Mouse (Mus musculus): ENCODE results near the gene Elmod3. TPM values are rescaled to one million over a fixed set of nuclear protein-coding genes. Genes with fewer than 3 reads are reported as not detected.
"Not testable (repeated sequence)": the region's sequence is repeated elsewhere in the genome, so short reads cannot be mapped to it uniquely, and the experiment has no call there.

The Elmod3 gene
- polyA plus RNA-seq, 1 experiment from 2014 or later, result 11.8 TPM

DNA sequence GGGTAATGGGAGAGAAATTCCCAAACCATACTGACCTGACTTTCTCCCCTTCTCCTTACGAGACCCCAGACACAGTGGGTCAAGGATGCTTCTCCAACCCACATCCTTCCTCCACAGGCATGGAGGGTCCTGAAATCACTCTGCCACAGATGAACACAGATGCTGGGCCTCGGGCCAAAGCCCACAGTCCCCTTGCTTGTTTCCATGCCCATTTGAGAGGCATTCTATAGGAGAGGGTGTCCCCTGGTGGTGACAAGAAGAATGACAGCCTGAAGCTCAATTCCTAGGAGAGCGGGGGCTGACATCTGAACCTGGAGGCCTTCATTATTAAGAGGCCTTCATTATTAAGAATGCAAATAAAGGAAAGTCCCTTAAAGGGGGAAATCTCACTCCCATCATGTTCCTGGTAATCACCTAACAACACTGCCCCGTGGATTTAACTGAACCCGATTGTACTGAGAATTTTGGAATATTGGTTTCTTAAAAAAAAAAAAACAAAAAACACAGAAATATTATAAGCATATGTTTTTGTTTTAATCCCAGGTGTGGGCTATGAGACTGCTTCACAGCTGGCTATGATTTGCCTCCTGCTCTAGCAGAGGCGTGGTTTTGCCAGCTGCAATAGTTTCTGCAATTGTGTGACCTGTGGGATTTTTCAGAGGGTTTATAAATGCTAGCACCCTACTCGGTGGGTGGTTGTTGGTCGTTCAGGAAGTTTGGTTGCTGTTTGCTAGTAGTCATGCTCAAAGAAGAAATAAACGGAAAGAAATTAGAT is 64.0 kb downstream of the Elmod3 start:
- peak; percentile 70 for DNase-seq (ENCODE audit: low spot score)

- DNase-seq (ENCODE audit: low spot score), result not testable (repeated sequence)
These were observed 64.7 kb downstream of the Elmod3 start for GRCm38 (mm10) chr6:72533555-72533954.

DNA sequence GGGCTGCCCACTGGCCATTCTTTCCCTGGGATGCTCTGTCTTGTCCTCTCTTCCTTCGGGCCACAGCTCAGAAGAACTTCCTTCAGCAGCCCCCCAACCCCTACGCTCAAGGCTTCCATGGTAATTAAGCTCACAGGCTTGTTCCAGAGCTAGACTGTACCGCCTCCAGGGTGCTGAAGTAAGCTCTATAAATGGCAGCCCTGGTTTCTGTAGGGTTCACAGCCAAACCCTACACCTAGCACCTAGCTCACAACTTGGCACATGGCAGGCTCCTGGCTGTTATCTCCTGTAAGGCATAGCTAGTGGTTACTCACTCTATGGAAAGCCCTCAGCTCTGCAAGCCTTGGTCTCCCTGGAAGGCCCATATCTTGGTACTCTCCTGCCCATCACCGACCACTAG is 65.6 kb downstream of the Elmod3 start:
- no peak for DNase-seq (ENCODE audit: low spot score)

- no peak for DNase-seq (ENCODE audit: low spot score)
These were observed 69.6 kb downstream of the Elmod3 start for GRCm38 (mm10) chr6:72528410-72529151.

DNA sequence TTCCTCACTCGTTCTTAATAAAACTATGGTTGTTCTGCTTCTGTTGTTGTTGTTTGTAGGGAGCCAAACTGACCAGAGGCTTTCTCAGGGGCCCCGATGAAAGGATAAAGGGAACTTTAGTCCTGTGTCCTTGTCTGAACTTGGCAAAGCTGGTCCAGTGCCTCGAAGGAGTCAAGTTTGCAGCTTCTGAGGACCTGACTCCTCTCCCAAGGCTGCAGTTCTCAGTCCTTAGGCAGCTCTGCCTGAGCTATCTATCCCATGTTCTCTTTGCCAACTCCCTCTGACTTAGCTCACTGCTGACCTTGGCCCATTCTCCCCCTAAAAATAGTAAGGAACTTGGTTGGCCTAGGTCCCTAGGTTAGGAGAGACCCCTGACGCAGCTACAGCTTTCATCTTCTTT is 71.1 kb downstream of the Elmod3 start:
- DNase-seq (ENCODE audit: low spot score), result no peak

GRCm38 (mm10) chr6:72524160-72524559 is 74.1 kb downstream of the Elmod3 start:
- no peak for DNase-seq (ENCODE audit: low spot score)

GRCm38 (mm10) chr6:72523222-72523621 is 75.0 kb downstream of the Elmod3 start:
- no peak for DNase-seq (ENCODE audit: low spot score)

DNA sequence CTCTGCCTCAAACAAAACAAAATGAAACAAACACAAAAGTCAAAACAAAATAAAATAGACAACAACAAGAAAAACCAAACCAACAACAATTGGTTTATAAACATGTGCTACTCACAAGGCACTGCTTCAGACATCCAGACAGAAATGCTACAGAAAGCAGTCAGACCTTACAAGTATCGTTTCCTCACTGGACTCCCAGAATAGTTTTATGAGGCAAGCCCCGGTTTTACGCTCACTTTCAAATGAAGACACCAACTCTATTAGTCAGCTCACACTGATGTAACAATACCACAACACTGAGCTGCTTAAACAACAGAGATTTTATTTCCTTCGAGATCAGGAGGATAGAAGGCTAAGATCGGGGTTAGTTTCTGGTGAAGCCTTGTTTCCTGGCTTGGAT is 75.9 kb downstream of the Elmod3 start:
- no peak for DNase-seq (ENCODE audit: low spot score)

GRCm38 (mm10) chr6:72521607-72522006 is 76.6 kb downstream of the Elmod3 start, which contains the start of gene Sh2d6:
TSS of gene Sh2d6 (minus strand) at chr6:72521707.
- no peak for DNase-seq (ENCODE audit: low spot score)

DNA sequence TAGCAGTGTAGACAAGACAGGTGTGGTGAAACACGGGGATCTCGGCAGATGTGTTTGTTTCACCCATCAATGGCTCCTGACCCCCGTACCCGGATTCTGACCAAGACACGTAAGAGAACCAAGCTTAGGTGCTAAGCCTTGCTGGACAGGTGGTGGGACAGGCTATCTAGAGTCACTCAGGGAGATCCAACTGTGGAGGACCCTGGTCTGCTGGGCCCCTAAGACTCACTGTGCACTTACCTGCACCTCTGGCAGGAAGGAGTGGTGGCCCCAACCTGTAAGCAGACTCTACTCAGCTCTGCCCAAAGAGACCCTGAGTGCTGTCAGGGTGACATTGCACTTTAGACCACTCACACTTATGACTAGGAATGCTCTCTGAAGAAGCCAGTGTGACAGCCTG is 77.3 kb downstream of the Elmod3 start:
- no peak for DNase-seq (ENCODE audit: low spot score)

- no peak for DNase-seq (ENCODE audit: low spot score)
These were observed 78.1 kb downstream of the Elmod3 start for GRCm38 (mm10) chr6:72519892-72520663.

- DNase-seq (ENCODE audit: low spot score), result no peak
These were observed 78.9 kb downstream of the Elmod3 start for GRCm38 (mm10) chr6:72519303-72519702.

DNA sequence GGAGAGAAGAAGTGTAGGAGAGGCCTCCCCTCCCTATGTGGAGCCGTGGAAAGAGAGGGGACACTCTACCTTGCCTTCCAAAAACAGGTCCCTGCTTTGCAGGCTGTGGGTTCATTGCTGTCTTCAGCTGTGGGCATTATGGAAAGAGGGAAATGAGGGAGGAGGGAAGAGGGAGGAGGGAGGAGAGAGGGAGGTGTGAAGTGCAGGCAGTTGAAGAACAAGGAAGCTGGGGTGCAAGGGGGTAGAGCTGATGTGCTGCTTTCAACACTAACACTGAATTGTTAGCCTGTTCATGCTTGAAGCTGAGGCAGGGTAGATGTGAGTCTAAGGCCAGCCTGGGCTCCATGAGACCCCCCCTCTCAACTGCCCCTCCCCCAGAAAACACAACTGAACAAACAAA is 79.4 kb downstream of the Elmod3 start:
- DNase-seq (ENCODE audit: low spot score), result no peak

Other genes starting within 250 kb of the Elmod3 start
- 1.6 and 1.9 TPM in 2 replicates for gene Tmem150a, start 243.0 kb downstream of the Elmod3 start, polyA plus RNA-seq (2015; fragmentation: Nextera tagmentation; extraction: Ambion mirVana)
- 135 and 138 TPM in 2 replicates for gene Rnf181, start 231.5 kb downstream of the Elmod3 start, polyA plus RNA-seq (2015; fragmentation: Nextera tagmentation; extraction: Ambion mirVana)
- gene Vamp5, start 217.9 kb downstream of the Elmod3 start, polyA plus RNA-seq (2015; fragmentation: Nextera tagmentation; extraction: Ambion mirVana), result 24.7 and 29.0 TPM in 2 replicates
- 160 and 167 TPM in 2 replicates for gene Vamp8, start 207.7 kb downstream of the Elmod3 start, polyA plus RNA-seq (2015; fragmentation: Nextera tagmentation; extraction: Ambion mirVana)
- gene Ggcx, start 184.1 kb downstream of the Elmod3 start, polyA plus RNA-seq (2015; fragmentation: Nextera tagmentation; extraction: Ambion mirVana), result 7.0 and 7.3 TPM in 2 replicates
- 356 and 359 TPM in 2 replicates for gene Mat2a, start 158.9 kb downstream of the Elmod3 start, polyA plus RNA-seq (2015; fragmentation: Nextera tagmentation; extraction: Ambion mirVana)
- gene Sh2d6, start 76.7 kb downstream of the Elmod3 start, polyA plus RNA-seq (2015; fragmentation: Nextera tagmentation; extraction: Ambion mirVana), result 0.14 and 0.23 TPM in 2 replicates
- 62.4 and 63.4 TPM in 2 replicates for gene Capg, start 54.0 kb downstream of the Elmod3 start, polyA plus RNA-seq (2015; fragmentation: Nextera tagmentation; extraction: Ambion mirVana)
- 8.4 and 10.5 TPM in 2 replicates for gene Retsat, start 62 bp upstream of the Elmod3 start, polyA plus RNA-seq (2015; fragmentation: Nextera tagmentation; extraction: Ambion mirVana)
- 43.9 and 44.1 TPM in 2 replicates for gene Tgoln1, start 18.6 kb upstream of the Elmod3 start, polyA plus RNA-seq (2015; fragmentation: Nextera tagmentation; extraction: Ambion mirVana)
- gene Tcf7l1, start 190.8 kb upstream of the Elmod3 start, polyA plus RNA-seq (2015; fragmentation: Nextera tagmentation; extraction: Ambion mirVana), result 4.3 and 4.4 TPM in 2 replicates

Data from thymus, postnatal 0 days (tissue).